Mouse (Mus musculus) limb, embryonic 14.5 days (tissue): ENCODE data around the gene Fmo6. TPM values are rescaled to one million over a fixed set of nuclear protein-coding genes. Genes with fewer than 3 reads are reported as not detected.

Source experiments
- ATAC-seq: fragments of 200-750 bp; cut with Nextera tagmentation; 2 replicates; pipeline ENCODE4 v1.8.0; 2017; ENCODE audit warnings: low read depth, moderate number of reproducible peaks, moderate TSS enrichment; ENCODE audit not compliant: low FRiP score
- DNase-seq: peaks from one replicate; pipeline ENCODE4 v3.0.0-alpha.2; 2015; ENCODE audit warnings: low spot score
- H3K27ac ChIP-seq: fragments of 300-500 bp; sonication (generic); replicated peaks from 2 replicates; pipeline ENCODE4 v1.5.1; 2014; ENCODE audit warnings: low read depth, mild to moderate bottlenecking, low read length, moderate library complexity, mixed read lengths
- H3K27me3 ChIP-seq: fragments of 300-500 bp; sonication (generic); 2 replicates; pipeline ENCODE4 v1.6.1; 2014; ENCODE audit warnings: low read length, mixed read lengths; ENCODE audit not compliant: control insufficient read depth, insufficient read depth
- H3K36me3 ChIP-seq: fragments of 300-500 bp; sonication (generic); 2 replicates; pipeline ENCODE4 v1.6.1; 2014; ENCODE audit warnings: mild to moderate bottlenecking, low read length, moderate library complexity, mixed read lengths; ENCODE audit not compliant: control insufficient read depth, insufficient read depth
- H3K4me1 ChIP-seq: fragments of 300-500 bp; sonication (generic); 2 replicates; pipeline ENCODE4 v1.6.1; 2014; ENCODE audit warnings: antibody characterized with exemption, low read length, mixed read lengths; ENCODE audit not compliant: control insufficient read depth, insufficient read depth
- H3K4me2 ChIP-seq: fragments of 300-500 bp; sonication (generic); replicated peaks from 2 replicates; pipeline ENCODE4 v1.6.1; 2014; ENCODE audit warnings: low read depth, mild to moderate bottlenecking, low read length, moderate library complexity; ENCODE audit not compliant: severe bottlenecking
- H3K4me3 ChIP-seq: fragments of 300-500 bp; sonication (generic); replicated peaks from 2 replicates; pipeline ENCODE4 v1.5.1; 2014; ENCODE audit warnings: low read length
- H3K9ac ChIP-seq: fragments of 300-500 bp; sonication (generic); 2 replicates; pipeline ENCODE4 v1.6.1; 2014; ENCODE audit warnings: mild to moderate bottlenecking, low read depth, low read length, moderate library complexity; ENCODE audit not compliant: severe bottlenecking
- H3K9me3 ChIP-seq: fragments of 300-500 bp; sonication (generic); 2 replicates; pipeline ENCODE4 v1.6.1; 2016; ENCODE audit warnings: low read length; ENCODE audit not compliant: control insufficient read depth
- POLR2A ChIP-seq: fragments of 200-500 bp; IDR thresholded peaks from 2 replicates; pipeline ENCODE4 v1.8.0; 2012; ENCODE audit warnings: inconsistent platforms, mild to moderate bottlenecking, moderate library complexity, borderline replicate concordance; ENCODE audit not compliant: insufficient read depth, insufficient read length; ENCODE audit errors: extremely low read depth
- WGBS: fragments of 180-500 bp; shearing (Covaris S2); extraction: QIAGEN DNeasy Blood & Tissue Kit; methylation state at CpG from one replicate; pipeline ENCODE4 v1.1.7; 2014; 5-methylcytosine and 5-hydroxymethylcytosine counted together
- polyA plus RNA-seq, 2 experiments: library from polyadenylated mRNA; depleted of rRNA in 1 of 2; stranded (reverse) in 1 of 2; unstranded in 1 of 2; fragments of >200 nt; fragmentation: Nextera tagmentation in 1 of 2; extraction: Ambion mirVana in 1 of 2; gene quantifications; 2 replicates each; pipeline versions ENCODE4 v1.2.1 to v1.2.3; 2012 to 2014

The Fmo6 gene
- polyA plus RNA-seq, 2 experiments = 0.85 to 1.1 TPM

GRCm38 (mm10) chr1:162931310-162931875 is 5.9 kb downstream of the Fmo6 start:
- Histone ChIP-seq H3K9ac (no peak overlapping the region), H3K27ac (no peak overlapping the region; the same call in 1 of the 2 replicates), H3K9me3 (no peaks in the 10 kb centered on the region), H3K27me3 (0 out of 2 replicates have a peak, but pooled peaks cover 1% of the 10 kb centered on the region), H3K4me1 (no peaks in the 10 kb centered on the region), H3K36me3 (no peaks in the 10 kb centered on the region), H3K4me2 (no peak overlapping the region), H3K4me3 (no peak overlapping the region)
- DNase-seq (no peak), ATAC-seq (no peak)
- WGBS = 67% methylated on average over 4 of the region's 4 CpGs
- TF ChIP-seq POLR2A = no peak

- Histone ChIP-seq H3K9ac (no peak overlapping the region), H3K4me3 (no peak overlapping the region), H3K27ac (no peak overlapping the region), H3K9me3 (no peaks in the 10 kb centered on the region), H3K27me3 (no peaks in the 10 kb centered on the region), H3K36me3 (no peaks in the 10 kb centered on the region), H3K4me1 (no peaks in the 10 kb centered on the region), H3K4me2 (no peak overlapping the region)
- 74% methylated on average over 2 of the region's 2 CpGs for WGBS
- ATAC-seq = no peak
- TF ChIP-seq POLR2A = no peak
- DNase-seq = no peak
These were observed 6.7 kb downstream of the Fmo6 start for GRCm38 (mm10) chr1:162930631-162931030.

DNA sequence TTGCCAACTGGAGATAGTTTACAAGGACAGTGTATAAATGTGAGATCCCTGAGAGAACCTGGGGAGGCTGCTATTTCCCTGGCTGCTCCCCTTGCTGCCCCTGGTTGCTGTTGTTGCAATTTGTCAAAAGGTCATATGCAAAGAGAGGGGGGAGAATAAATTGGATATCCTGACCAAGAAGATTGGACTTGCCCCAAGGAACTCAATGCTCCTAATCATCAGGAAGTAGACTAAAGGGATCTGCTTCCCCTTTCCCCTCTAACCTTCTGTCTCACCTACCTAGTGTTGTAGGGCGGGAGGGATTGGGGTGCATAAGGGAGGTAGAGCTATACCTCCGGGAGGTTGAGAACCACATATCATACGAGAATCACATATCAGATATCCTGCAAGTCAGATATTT is 8.2 kb downstream of the Fmo6 start:
- Histone ChIP-seq H3K27me3 (no peaks in the 10 kb centered on the region), H3K4me2 (no peak overlapping the region), H3K4me3 (no peak overlapping the region), H3K36me3 (no peaks in the 10 kb centered on the region), H3K9ac (no peak overlapping the region), H3K9me3 (no peaks in the 10 kb centered on the region), H3K4me1 (no peaks in the 10 kb centered on the region), H3K27ac (no peak overlapping the region)
- no peak for DNase-seq
- ATAC-seq = no peak
- TF ChIP-seq POLR2A = no peak
- 77% methylated on average over 3 of the region's 3 CpGs for WGBS

GRCm38 (mm10) chr1:162925121-162925520 is 12.2 kb downstream of the Fmo6 start:
- H3K4me1 ChIP-seq = no peaks in the 10 kb centered on the region

GRCm38 (mm10) chr1:162916661-162917060 is 20.7 kb downstream of the Fmo6 start:
- Histone ChIP-seq H3K27ac (no peak overlapping the region), H3K9ac (no peak overlapping the region), H3K9me3 (no peaks in the 10 kb centered on the region), H3K27me3 (no peaks in the 10 kb centered on the region), H3K4me2 (no peak overlapping the region), H3K4me1 (no peaks in the 10 kb centered on the region), H3K4me3 (no peak overlapping the region), H3K36me3 (no peaks in the 10 kb centered on the region)
- TF ChIP-seq POLR2A = no peak
- no peak for DNase-seq
- ATAC-seq = no peak
- 78% methylated on average over 8 of the region's 8 CpGs for WGBS

More at GRCm38 (mm10) chr1:162925121-162925520, 12.2 kb downstream of the Fmo6 start:
- no peak overlapping the region for H3K4me3 ChIP-seq
- TF ChIP-seq POLR2A = no peak
- no peak for DNase-seq
- no peak for ATAC-seq
- no peaks in the 10 kb centered on the region for H3K9me3 ChIP-seq
- no peak overlapping the region for H3K4me2 ChIP-seq
- no peaks in the 10 kb centered on the region for H3K27me3 ChIP-seq
- 71% methylated on average over 1 of the region's 1 CpGs for whole genome bisulfite sequencing
- H3K36me3 ChIP-seq = no peaks in the 10 kb centered on the region
- H3K9ac ChIP-seq = no peak overlapping the region
- no peak overlapping the region for H3K27ac ChIP-seq

- H3K9ac ChIP-seq = no peak overlapping the region
- H3K4me3 ChIP-seq = no peak overlapping the region
- TF ChIP-seq POLR2A = no peak
- no peaks in the 10 kb centered on the region for H3K4me1 ChIP-seq
- H3K9me3 ChIP-seq = no peaks in the 10 kb centered on the region
- no peak for ATAC-seq
- H3K27ac ChIP-seq = no peak overlapping the region
- H3K36me3 ChIP-seq = no peaks in the 10 kb centered on the region
- no peak for DNase-seq
- no peaks in the 10 kb centered on the region for H3K27me3 ChIP-seq
- no peak overlapping the region for H3K4me2 ChIP-seq
- WGBS = 87% methylated on average over 4 of the region's 4 CpGs
These were observed 22.3 kb downstream of the Fmo6 start for GRCm38 (mm10) chr1:162914932-162915556.
